Mouse (Mus musculus) mesoderm, embryonic 11.5 days (tissue): ENCODE measurements around the gene Nemp2.
"Not testable (repeated sequence)": the region's sequence is repeated elsewhere in the genome, so short reads cannot be mapped to it uniquely, and the experiment has no call there.

ENCODE experiments used
- DNase-seq: peaks from one replicate; pipeline ENCODE4 v3.0.0-alpha.2; 2012; ENCODE audit warnings: low read depth, low spot score

Gene Nemp2

DNA sequence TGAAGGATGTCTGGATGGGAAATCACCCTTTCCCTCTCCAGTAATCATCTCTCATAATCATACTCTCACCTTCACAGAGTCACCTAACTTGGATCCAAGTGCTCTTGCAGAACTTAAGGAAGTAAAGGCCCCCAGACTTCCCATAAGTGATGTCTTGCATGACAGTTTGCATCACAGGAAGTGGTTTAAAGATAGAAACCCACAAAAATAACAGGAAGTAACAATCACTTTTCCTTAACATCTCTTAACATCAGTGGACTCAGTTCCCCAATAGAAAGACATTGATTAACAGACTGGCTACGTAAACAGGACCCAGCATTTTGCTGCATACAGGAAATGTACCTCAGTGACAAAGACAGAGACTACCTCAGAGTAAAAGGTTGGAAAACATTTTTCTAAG is 22.9 kb downstream of the Nemp2 start:
- no peak for DNase-seq

- DNase-seq, result no peak
Measured at GRCm38 (mm10) chr1:52655153-52655552, 24.6 kb downstream of the Nemp2 start.

- no peak for DNase-seq
Measured at GRCm38 (mm10) chr1:52658160-52658559, 27.7 kb downstream of the Nemp2 start.

GRCm38 (mm10) chr1:52660278-52660677 is 29.8 kb downstream of the Nemp2 start:
- DNase-seq, result no peak

GRCm38 (mm10) chr1:52660765-52661164 is 30.3 kb downstream of the Nemp2 start:
- DNase-seq, result no peak

- no peak for DNase-seq
Measured at GRCm38 (mm10) chr1:52663228-52663627, 32.7 kb downstream of the Nemp2 start.

GRCm38 (mm10) chr1:52668743-52669323 is 38.3 kb downstream of the Nemp2 start:
- DNase-seq, result no peak

DNA sequence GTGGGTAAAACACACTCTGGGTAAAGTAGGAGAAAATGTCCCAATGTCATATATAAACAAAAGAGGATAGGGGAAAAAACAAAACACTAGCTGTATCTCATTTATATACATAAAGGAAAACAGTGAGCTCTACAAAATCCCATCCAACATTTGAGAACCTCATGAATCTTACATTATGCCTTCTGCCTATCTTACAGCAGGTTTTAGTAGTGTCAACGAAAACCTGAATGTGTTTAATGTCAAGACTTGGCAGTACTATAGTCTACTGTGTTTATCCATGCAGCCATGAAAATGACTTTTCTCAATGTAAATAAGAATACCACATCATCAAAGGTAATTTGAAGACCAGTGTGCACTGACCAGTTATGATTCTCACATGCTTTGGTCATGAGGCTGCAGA is 39.4 kb downstream of the Nemp2 start:
- DNase-seq, result no peak

- no peak for DNase-seq
Measured at GRCm38 (mm10) chr1:52675561-52676551, 45.4 kb downstream of the Nemp2 start.

GRCm38 (mm10) chr1:52676621-52677020 is 46.1 kb downstream of the Nemp2 start:
- DNase-seq, result no peak

- no peak for DNase-seq
Measured at GRCm38 (mm10) chr1:52683550-52683949, 53.0 kb downstream of the Nemp2 start.

DNA sequence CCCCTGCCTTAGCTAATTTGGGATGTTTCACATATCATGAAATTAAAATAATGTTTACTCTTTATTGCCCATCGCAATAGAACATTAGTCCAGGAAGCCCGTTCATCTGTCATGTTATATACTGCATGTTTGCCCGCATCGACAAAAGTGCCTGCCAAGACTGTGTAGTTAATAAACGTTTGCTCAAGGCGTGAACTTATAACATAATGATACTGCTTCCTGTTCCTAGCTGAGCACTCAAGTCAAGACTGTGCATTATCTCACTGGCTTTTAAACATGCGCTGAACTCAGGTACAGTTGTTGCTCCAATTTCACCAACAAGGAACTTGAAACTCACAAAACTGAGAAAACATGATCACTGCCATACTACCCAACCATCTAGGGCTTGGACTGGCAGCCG is 57.1 kb downstream of the Nemp2 start:
- DNase-seq, result no peak

DNA sequence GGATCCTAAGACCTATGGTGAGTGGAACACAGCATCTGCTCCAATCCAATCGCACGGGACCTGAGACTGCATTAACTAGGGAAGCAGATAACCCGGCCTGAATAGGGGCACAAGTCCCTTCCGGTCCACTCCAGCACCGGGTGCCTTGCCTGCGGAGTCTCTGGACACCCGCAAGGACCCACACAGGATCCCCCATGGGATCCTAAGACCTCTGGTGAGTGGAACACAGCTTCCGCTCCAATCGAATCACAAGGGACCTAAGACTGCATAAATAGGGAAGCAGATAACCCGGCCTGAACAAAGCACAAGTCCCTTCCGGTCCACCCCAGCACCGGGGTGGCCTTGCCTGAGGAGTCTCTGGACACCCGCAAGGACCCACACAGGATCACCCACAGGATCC is 64.0 kb downstream of the Nemp2 start:
- DNase-seq, result not testable (repeated sequence)
